Mouse (Mus musculus): ENCODE results near the gene Gm13696.
"Not testable (repeated sequence)": the region's sequence is repeated elsewhere in the genome, so short reads cannot be mapped to it uniquely, and the experiment has no call there.

DNA sequence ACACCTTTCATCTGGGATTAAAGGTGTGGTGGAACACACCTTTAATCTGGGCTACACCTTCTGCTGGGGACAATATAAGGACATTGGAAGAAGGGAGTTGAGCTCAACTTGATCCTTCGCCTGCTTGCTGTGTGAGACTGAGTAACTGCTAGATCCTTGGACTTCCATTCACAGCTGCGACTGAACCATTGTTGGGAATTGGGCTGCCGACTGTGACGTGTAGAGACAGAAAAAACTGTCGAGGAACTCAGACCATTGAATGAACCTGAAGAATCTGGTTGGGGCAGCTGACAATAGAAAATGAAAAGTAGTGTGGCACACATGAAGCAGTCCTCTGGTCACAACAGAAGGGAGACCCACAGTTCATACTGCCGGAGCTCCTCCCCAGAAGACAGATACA is 17.5 kb upstream of the Gm13696 start, which contains the start of gene Gm13698:
- not testable (repeated sequence) for TF ChIP-seq POLR2A (IDR thresholded peaks at IDR 0.05; ENCODE audit: borderline replicate concordance, extremely low read depth, low read depth, low read length); CTCF (IDR thresholded peaks at IDR 0.05; ENCODE audit: insufficient read depth, low read length)

Data from lung, adult 2 months (tissue).